Mouse (Mus musculus) heart, embryonic 15.5 days (tissue): ENCODE results near the gene Spata19. TPM values are rescaled to one million over a fixed set of nuclear protein-coding genes. Genes with fewer than 3 reads are reported as not detected.

Experiments used
- ATAC-seq: fragments of 200-750 bp; cut with Nextera tagmentation; replicated peaks from 2 replicates; pipeline ENCODE4 v1.8.0; 2017; ENCODE audit warnings: low read depth, moderate TSS enrichment; ENCODE audit not compliant: insufficient number of reproducible peaks, insufficient read depth, low FRiP score
- H3K27ac ChIP-seq: fragments of 300-500 bp; sonication (generic); 2 replicates; pipeline ENCODE4 v1.5.1; 2015; ENCODE audit warnings: mild to moderate bottlenecking, inconsistent platforms
- H3K27me3 ChIP-seq: fragments of 300-500 bp; sonication (generic); 2 replicates; pipeline ENCODE4 v1.6.1; 2015; ENCODE audit warnings: inconsistent platforms
- H3K36me3 ChIP-seq: fragments of 300-500 bp; sonication (generic); 2 replicates; pipeline ENCODE4 v1.6.1; 2015; ENCODE audit warnings: mild to moderate bottlenecking, inconsistent platforms
- H3K4me1 ChIP-seq: fragments of 300-500 bp; sonication (generic); replicated peaks from 2 replicates; pipeline ENCODE4 v1.6.1; 2015; ENCODE audit warnings: inconsistent platforms
- H3K4me2 ChIP-seq: fragments of 300-500 bp; sonication (generic); 2 replicates; pipeline ENCODE4 v1.6.1; 2015; ENCODE audit warnings: inconsistent platforms, mild to moderate bottlenecking, moderate library complexity
- H3K4me3 ChIP-seq: fragments of 300-500 bp; sonication (generic); 2 replicates; pipeline ENCODE4 v1.5.1; 2015; ENCODE audit warnings: mild to moderate bottlenecking, inconsistent platforms
- H3K9ac ChIP-seq: fragments of 300-500 bp; sonication (generic); 2 replicates; pipeline ENCODE4 v1.6.1; 2015; ENCODE audit warnings: mild to moderate bottlenecking, inconsistent platforms
- H3K9me3 ChIP-seq: fragments of 300-500 bp; sonication (generic); replicated peaks from 2 replicates; pipeline ENCODE4 v1.6.1; 2016; ENCODE audit warnings: inconsistent platforms
- WGBS: fragments of 180-500 bp; shearing (Covaris S2); methylation state at CpG from one replicate; pipeline ENCODE4 v1.1.7; 2015; ENCODE audit warnings: mixed read lengths; 5-methylcytosine and 5-hydroxymethylcytosine counted together
- polyA plus RNA-seq: library from polyadenylated mRNA; unstranded; fragments of >200 nt; fragmentation: Nextera tagmentation; extraction: Ambion mirVana; gene quantifications from 2 replicates; pipeline ENCODE4 v1.2.1, GENCODE M21; 2015

Spata19 gene
- polyA plus RNA-seq, 1 experiment from 2014 or later, result not detected

GRCm38 (mm10) chr9:27433301-27433700 lies 36.7 kb downstream of the Spata19 start:
- Histone ChIP-seq H3K27ac (no peak overlapping the region), H3K4me1 (0 out of 2 replicates have a peak, but pooled peaks cover 3% of the 10 kb centered on the region), H3K9ac (no peak overlapping the region), H3K4me2 (no peak overlapping the region), H3K27me3 (no peaks in the 10 kb centered on the region), H3K9me3 (no peaks in the 10 kb centered on the region), H3K36me3 (no peaks in the 10 kb centered on the region), H3K4me3 (no peak overlapping the region)
- no peak for ATAC-seq
- WGBS, result 81% methylated on average over 7 of the region's 7 CpGs

GRCm38 (mm10) chr9:27435936-27436335 lies 39.3 kb downstream of the Spata19 start:
- no peak overlapping the region for H3K27ac ChIP-seq
- no peak overlapping the region for H3K4me3 ChIP-seq
- no peak overlapping the region for H3K9ac ChIP-seq
- ATAC-seq, result no peak
- H3K4me2 ChIP-seq, result no peak overlapping the region
- no peaks in the 10 kb centered on the region for H3K36me3 ChIP-seq
- H3K4me1 ChIP-seq, result 0 out of 2 replicates have a peak, but pooled peaks cover 3% of the 10 kb centered on the region
- no peaks in the 10 kb centered on the region for H3K27me3 ChIP-seq
- no peaks in the 10 kb centered on the region for H3K9me3 ChIP-seq
- WGBS, result 76% methylated on average over 9 of the region's 9 CpGs

GRCm38 (mm10) chr9:27437391-27438061 lies 40.9 kb downstream of the Spata19 start:
- Histone ChIP-seq H3K9ac (no peak overlapping the region), H3K27ac (peak overlapping the region; percentile 27; the same call in 1 of the 2 replicates), H3K4me1 (0 out of 2 replicates have a peak, but pooled peaks cover 3% of the 10 kb centered on the region), H3K9me3 (no peaks in the 10 kb centered on the region), H3K36me3 (no peaks in the 10 kb centered on the region), H3K4me3 (no peak overlapping the region), H3K4me2 (no peak overlapping the region), H3K27me3 (no peaks in the 10 kb centered on the region)
- WGBS, result 53% methylated on average over 7 of the region's 7 CpGs
- ATAC-seq, result peak; percentile 31

- Histone ChIP-seq H3K27me3 (no peaks in the 10 kb centered on the region), H3K36me3 (no peaks in the 10 kb centered on the region), H3K4me3 (no peak overlapping the region), H3K9ac (no peak overlapping the region), H3K27ac (no peak overlapping the region), H3K4me2 (no peak overlapping the region), H3K9me3 (no peaks in the 10 kb centered on the region), H3K4me1 (no peaks in the 10 kb centered on the region)
- ATAC-seq, result no peak
- WGBS, result 45% methylated on average over 9 of the region's 9 CpGs
Measured at GRCm38 (mm10) chr9:27449780-27450422, 53.3 kb downstream of the Spata19 start.

Other genes starting within 250 kb of the Spata19 start
- gene Jam3, start 241.4 kb upstream of the Spata19 start, polyA plus RNA-seq, result 41.9 and 44.6 TPM in 2 replicates
- gene Igsf9b, start 97.6 kb upstream of the Spata19 start, polyA plus RNA-seq, result 4.0 and 5.1 TPM in 2 replicates